In genomic region chrX:60001461-60001860, GRCm38 (mm10) we compare ENCODE assay signal across 39 mouse cellular contexts. TPM values are rescaled to one million over a fixed set of nuclear protein-coding genes. Genes with fewer than 3 reads are reported as not detected.
DNase-seq lines count a peak whose midpoint lies in the region; ATAC-seq and TF ChIP-seq lines count a peak whose summit lies in the region.
"Had no signal": no experiment of that assay in that cellular context is flagged by ENCODE, and none has a peak within 500 bp of the region (broad histone marks: within the 10 kb centered on the region; RNA-seq: fewer than 3 reads in every experiment).

No protein-coding gene starts in this region.

- TF ChIP-seq CTCF in heart, adult 2 months (IDR thresholded peaks at IDR 0.05) = no peak

- peak; percentile 96 for ATAC-seq in megakaryocyte, adult 5-6 weeks (ENCODE audit: poor library complexity, severe bottlenecking)
- ATAC-seq: activated CD4-positive, CD25-positive, alpha-beta regulatory T cell, adult 4 months; CD4-positive, CD25-positive, alpha-beta regulatory T cell, adult 4 months; forebrain, embryonic 15.5 days; hindbrain, postnatal 0 days; intestine, embryonic 15.5 days; midbrain, embryonic 16.5 days had no signal

- TF ChIP-seq POLR2A in heart, adult 2 months (IDR thresholded peaks at IDR 0.05; ENCODE audit: insufficient read depth, low read depth, low read length) = no peak

- no peaks in the 10 kb centered on the region for H3K36me3 ChIP-seq in heart, adult 2 months (ENCODE audit: control insufficient read depth, insufficient read depth, low read length)
- H3K36me3 ChIP-seq: embryonic facial prominence, embryonic 13.5 days; forebrain, embryonic 10.5 days; forebrain, embryonic 15.5 days; heart, embryonic 12.5 days; hindbrain, embryonic 10.5 days; intestine, embryonic 15.5 days; liver, embryonic 13.5 days; neural tube, embryonic 12.5 days had no signal

- no peak overlapping the region for H3K4me3 ChIP-seq in heart, adult 2 months
- H3K4me3 ChIP-seq: embryonic facial prominence, embryonic 13.5 days; forebrain, embryonic 10.5 days; forebrain, embryonic 15.5 days; heart, embryonic 12.5 days; hindbrain, embryonic 10.5 days; intestine, embryonic 15.5 days; liver, embryonic 13.5 days; myocyte; neural tube, embryonic 12.5 days had no signal

- intact Hi-C loops in heart, adult 2 months (cut with DNase I) = no loop called here

- H3K27ac ChIP-seq in heart, adult 2 months = no peak overlapping the region
- H3K27ac ChIP-seq: embryonic facial prominence, embryonic 13.5 days; forebrain, embryonic 10.5 days; forebrain, embryonic 15.5 days; hindbrain, embryonic 10.5 days; hindbrain, postnatal 0 days; intestine, embryonic 15.5 days; liver, embryonic 13.5 days; neural tube, embryonic 12.5 days; stomach, postnatal 0 days had no signal

- H3K27me3 ChIP-seq in heart, adult 2 months (ENCODE audit: control insufficient read depth, insufficient read depth, low read length) = no peaks in the 10 kb centered on the region
- H3K27me3 ChIP-seq: embryonic facial prominence, embryonic 13.5 days; forebrain, embryonic 15.5 days; heart, embryonic 12.5 days; intestine, embryonic 15.5 days; liver, embryonic 13.5 days; neural tube, embryonic 12.5 days had no signal

- H3K4me1 ChIP-seq in heart, adult 2 months (ENCODE audit: control insufficient read depth, insufficient read depth, low read length) = no peaks in the 10 kb centered on the region
- H3K4me1 ChIP-seq: embryonic facial prominence, embryonic 13.5 days; forebrain, embryonic 10.5 days; forebrain, embryonic 15.5 days; heart, embryonic 12.5 days; hindbrain, embryonic 10.5 days; intestine, embryonic 15.5 days; liver, embryonic 13.5 days; neural tube, embryonic 12.5 days had no signal

- H3K79me2 ChIP-seq in heart, adult 2 months (replicated peaks; ENCODE audit: control insufficient read depth, insufficient read depth, low read length) = no peaks in the 10 kb centered on the region

- no peak for TF ChIP-seq EP300 in heart, adult 2 months (IDR thresholded peaks at IDR 0.05; ENCODE audit: insufficient read depth, low read depth, low read length)

- no peak overlapping the region for H3K9ac ChIP-seq in heart, adult 2 months (ENCODE audit: low read depth, low read length)
- H3K9ac ChIP-seq: embryonic facial prominence, embryonic 13.5 days; forebrain, embryonic 15.5 days; heart, embryonic 12.5 days; intestine, embryonic 15.5 days; liver, embryonic 13.5 days; lung, embryonic 14.5 days; neural tube, embryonic 12.5 days had no signal

- WGBS in heart, adult 2 months = 61% methylated on average over 2 of the region's 2 CpGs

- peak; percentile 38 for DNase-seq in layer of hippocampus, adult 9-11 months
- no peak for DNase-seq in layer of hippocampus, adult 11-12 months (ENCODE audit: low spot score)
- DNase-seq in A20 (ENCODE audit: low read depth, low spot score) (peak; percentile 79), adipocyte (ENCODE audit: low spot score) (no peak)
- DNase-seq in brain, adult 2 months (ENCODE audit: low read depth, low spot score) = peak; percentile 7
- no peak for DNase-seq in heart, adult 2 months
- DNase-seq in layer of hippocampus, postnatal 10 days (ENCODE audit: low spot score in 2 of 2) = no peak
- DNase-seq: adrenal gland, postnatal 10 days; cerebellum, adult 11-12 months; cerebellum, adult 9-11 months; gastrocnemius, postnatal 25 days; kidney, adult 8-10 months; kidney, postnatal 10 days; left cerebral cortex, postnatal 4 days; liver, embryonic 13.5 days; lung, embryonic 14.5 days; lung, postnatal 4 days; thymus, adult 18-20 months; thymus, postnatal 25 days had no signal

RNA-seq across cellular contexts. Expression of gene F9, which starts 2.2 kb away (rescaled TPM):
- not detected in 2 replicates for total RNA-seq in megakaryocyte, adult 5-6 weeks (2015)
- total RNA-seq in megakaryocyte, adult 5-6 weeks (2017) = 0.04 TPM in 1 of 2 replicates, not detected in the other
- not detected for total RNA-seq in heart, adult 2 months (2021)
- 0.12 TPM in 1 of 2 replicates, not detected in the other for polyA plus RNA-seq in heart, adult 2 months (2012; rRNA removed)
- under 1 TPM; 0.11 to 0.16 TPM for total RNA-seq in layer of hippocampus, postnatal 10 days (2021)
- total RNA-seq: gastrocnemius, adult 18-20 months; gastrocnemius, postnatal 25 days; heart, adult 18-20 months; hindbrain, postnatal 0 days had no signal
- polyA plus RNA-seq: activated CD4-positive, CD25-positive, alpha-beta regulatory T cell, adult 4 months; CD4-positive, CD25-positive, alpha-beta regulatory T cell, adult 4 months; embryonic facial prominence, embryonic 13.5 days; forebrain, embryonic 10.5 days; forebrain, embryonic 15.5 days; heart, embryonic 12.5 days; heart, postnatal 0 days; hindbrain, embryonic 10.5 days; hindbrain, postnatal 0 days; limb, embryonic 14.5 days; lung, embryonic 14.5 days; midbrain, embryonic 11.5 days; midbrain, embryonic 16.5 days; myocyte; neural tube, embryonic 12.5 days; small intestine, adult 2 months; stomach, postnatal 0 days had no signal

Comparison
In these comparisons a context has a peak if more than half of its experiments do, and no peak if none do; other contexts are left out.
1. DNase-seq: peak in layer of hippocampus, adult 9-11 months (single experiment), A20 (single experiment) and brain, adult 2 months (single experiment); none in layer of hippocampus, adult 11-12 months (single experiment), heart, adult 2 months (0 of 2), layer of hippocampus, postnatal 10 days (0 of 2) and adipocyte (single experiment).